Mouse (Mus musculus) megakaryocyte progenitor cell, adult 5-6 weeks (primary cell): ENCODE measurements around the gene Atp6v1fnb. TPM values are rescaled to one million over a fixed set of nuclear protein-coding genes. Genes with fewer than 3 reads are reported as not detected.

Source experiments
- ATAC-seq: replicated peaks from 2 replicates; pipeline ENCODE4 v1.8.0; 2016; ENCODE audit warnings: mild to moderate bottlenecking, moderate TSS enrichment, inconsistent platforms; ENCODE audit not compliant: poor library complexity
- total RNA-seq, 2 experiments: library from RNA; stranded (forward) in 1 of 2; stranded (reverse) in 1 of 2; fragments of 157-497, 149-512 nt in 1 of 2; fragments of 200-1000 nt in 1 of 2; gene quantifications; 2 replicates each; pipeline versions ENCODE4 v1.2.3 to v1.2.4; 2015 to 2017

Gene Atp6v1fnb
- total RNA-seq, 2 experiments from 2014 or later, result 0.79 TPM; not detected in 1

- ATAC-seq, result no peak
Measured at GRCm38 (mm10) chr6:29463388-29463787, 7.8 kb upstream of the Atp6v1fnb start.

GRCm38 (mm10) chr6:29467583-29468354, 3.5 kb upstream of the Atp6v1fnb start, which contains the start of gene Atp6v1f:
Gene Atp6v1f (plus strand): TSS chr6:29467718.
- peak; percentile 91 for ATAC-seq

GRCm38 (mm10) chr6:29468851-29469250, 2.4 kb upstream of the Atp6v1fnb start:
- ATAC-seq, result no peak

- ATAC-seq, result peak; percentile 99
Measured at GRCm38 (mm10) chr6:29473941-29474691, 2.9 kb downstream of the Atp6v1fnb start.

GRCm38 (mm10) chr6:29474736-29475135, 3.5 kb downstream of the Atp6v1fnb start:
- ATAC-seq, result no peak

GRCm38 (mm10) chr6:29482691-29483090, 11.5 kb downstream of the Atp6v1fnb start:
- no peak for ATAC-seq

GRCm38 (mm10) chr6:29484716-29485559, 13.7 kb downstream of the Atp6v1fnb start:
- peak; percentile 87 for ATAC-seq

- ATAC-seq, result no peak
Measured at GRCm38 (mm10) chr6:29485951-29486350, 14.7 kb downstream of the Atp6v1fnb start.

- ATAC-seq, result no peak
Measured at GRCm38 (mm10) chr6:29494101-29494500, 22.9 kb downstream of the Atp6v1fnb start.

- ATAC-seq, result no peak
Measured at GRCm38 (mm10) chr6:29496270-29496669, 25.0 kb downstream of the Atp6v1fnb start.

GRCm38 (mm10) chr6:29497791-29498190, 26.6 kb downstream of the Atp6v1fnb start:
- ATAC-seq, result no peak

GRCm38 (mm10) chr6:29500177-29500576, 28.9 kb downstream of the Atp6v1fnb start:
- no peak for ATAC-seq

- ATAC-seq, result no peak
Measured at GRCm38 (mm10) chr6:29500810-29501209, 29.6 kb downstream of the Atp6v1fnb start.

GRCm38 (mm10) chr6:29501599-29501998, 30.4 kb downstream of the Atp6v1fnb start:
- peak; percentile 65 for ATAC-seq

GRCm38 (mm10) chr6:29505493-29505892, 34.3 kb downstream of the Atp6v1fnb start:
- no peak for ATAC-seq

GRCm38 (mm10) chr6:29506834-29507233, 35.6 kb downstream of the Atp6v1fnb start:
- no peak for ATAC-seq

GRCm38 (mm10) chr6:29507447-29508309, 36.4 kb downstream of the Atp6v1fnb start, which contains the start of gene Kcp:
Gene Kcp (minus strand): TSS chr6:29507952.
- ATAC-seq, result peak; percentile 53

- no peak for ATAC-seq
Measured at GRCm38 (mm10) chr6:29509086-29509485, 37.8 kb downstream of the Atp6v1fnb start.

GRCm38 (mm10) chr6:29513284-29513683, 42.0 kb downstream of the Atp6v1fnb start:
- ATAC-seq, result peak; percentile 59

- peak; percentile 96 for ATAC-seq
Measured at GRCm38 (mm10) chr6:29517139-29517538, 45.9 kb downstream of the Atp6v1fnb start.
